Mouse (Mus musculus): ENCODE data around the gene Gm44973.

- no peak for TF ChIP-seq CTCF (IDR thresholded peaks at IDR 0.05; ENCODE audit: extremely low read depth, insufficient read depth, insufficient read length, insufficient replicate concordance)
- TF ChIP-seq POLR2A (IDR thresholded peaks at IDR 0.05; ENCODE audit: low read depth, low read length): no peak
These were observed 37.1 kb downstream of the Gm44973 start for GRCm38 (mm10) chr7:5052438-5052837.

All from spleen, adult 2 months (tissue).